Mouse (Mus musculus) intestine, embryonic 15.5 days (tissue): ENCODE results near the gene Heatr9. TPM values are rescaled to one million over a fixed set of nuclear protein-coding genes. Genes with fewer than 3 reads are reported as not detected.

Experiments
- ATAC-seq: fragments of 200-750 bp; cut with Nextera tagmentation; 2 replicates; pipeline ENCODE4 v1.8.0; 2017; ENCODE audit warnings: moderate TSS enrichment, moderate library complexity
- H3K27ac ChIP-seq: fragments of 300-500 bp; sonication (generic); 2 replicates; pipeline ENCODE4 v1.5.1; 2015; ENCODE audit warnings: mild to moderate bottlenecking, inconsistent platforms
- H3K27me3 ChIP-seq: fragments of 300-500 bp; sonication (generic); replicated peaks from 2 replicates; pipeline ENCODE4 v1.6.1; 2015; ENCODE audit warnings: inconsistent platforms
- H3K36me3 ChIP-seq: fragments of 300-500 bp; sonication (generic); 2 replicates; pipeline ENCODE4 v1.6.1; 2015; ENCODE audit warnings: inconsistent platforms
- H3K4me1 ChIP-seq: fragments of 300-500 bp; sonication (generic); replicated peaks from 2 replicates; pipeline ENCODE4 v1.6.1; 2015; ENCODE audit warnings: inconsistent platforms
- H3K4me2 ChIP-seq: fragments of 300-500 bp; sonication (generic); replicated peaks from 2 replicates; pipeline ENCODE4 v1.6.1; 2015; ENCODE audit warnings: mild to moderate bottlenecking, inconsistent platforms
- H3K4me3 ChIP-seq: fragments of 300-500 bp; sonication (generic); replicated peaks from 2 replicates; pipeline ENCODE4 v1.5.1; 2015; ENCODE audit warnings: inconsistent platforms
- H3K9ac ChIP-seq: fragments of 300-500 bp; sonication (generic); 2 replicates; pipeline ENCODE4 v1.6.1; 2015; ENCODE audit warnings: inconsistent platforms
- H3K9me3 ChIP-seq: fragments of 300-500 bp; sonication (generic); 2 replicates; pipeline ENCODE4 v1.6.1; 2016; ENCODE audit warnings: inconsistent platforms
- WGBS: fragments of 180-500 bp; shearing (Covaris S2); methylation state at CpG from one replicate; pipeline ENCODE4 v1.1.7; 2015; 5-methylcytosine and 5-hydroxymethylcytosine counted together
- polyA plus RNA-seq: library from polyadenylated mRNA; unstranded; fragments of >200 nt; fragmentation: Nextera tagmentation; extraction: Ambion mirVana; gene quantifications from 2 replicates; pipeline ENCODE4 v1.2.1, GENCODE M21; 2015

Heatr9 gene
- polyA plus RNA-seq, 1 experiment from 2014 or later = not detected

- no peaks in the 10 kb centered on the region for H3K9me3 ChIP-seq
- peaks cover 10% of the 10 kb centered on the region for H3K27me3 ChIP-seq
- H3K4me1 ChIP-seq = peaks cover 12% of the 10 kb centered on the region
- H3K27ac ChIP-seq = no peak within 1 kb of the TSS
- WGBS = 1% methylated on average over 42 of the region's 42 CpGs
- H3K4me3 ChIP-seq = peak within 1 kb of the TSS; percentile 66
- peak within 1 kb of the TSS; percentile 61 for H3K9ac ChIP-seq
- no peaks in the 10 kb centered on the region for H3K36me3 ChIP-seq
- ATAC-seq = peak; percentile 74
- peak within 1 kb of the TSS; percentile 98 for H3K4me2 ChIP-seq
Observed at GRCm38 (mm10) chr11:83462711-83463244, 59.2 kb downstream of the Heatr9 start, which contains the start of gene Mmp28. TSS of gene Mmp28 (minus strand) at chr11:83463071.

Other genes starting within 250 kb of the Heatr9 start
- 0.34 and 0.88 TPM in 2 replicates for gene Slfn14, start 235.4 kb downstream of the Heatr9 start, polyA plus RNA-seq
- 48.1 and 51.0 TPM in 2 replicates for gene Ap2b1, start 223.2 kb downstream of the Heatr9 start, polyA plus RNA-seq
- gene Pex12, start 219.6 kb downstream of the Heatr9 start, polyA plus RNA-seq = 13.8 and 16.4 TPM in 2 replicates
- 2.3 and 2.6 TPM in 2 replicates for gene Rasl10b, start 113.0 kb downstream of the Heatr9 start, polyA plus RNA-seq
- gene Gas2l2, start 92.7 kb downstream of the Heatr9 start, polyA plus RNA-seq = 0.13 TPM in 1 of 2 replicates, not detected in the other
- gene 1700020L24Rik, start 84.5 kb downstream of the Heatr9 start, polyA plus RNA-seq = 0.76 and 0.87 TPM in 2 replicates
- 1.4 and 1.5 TPM in 2 replicates for gene Mmp28, start 59.1 kb downstream of the Heatr9 start, polyA plus RNA-seq
- gene Taf15, start 49.1 kb downstream of the Heatr9 start, polyA plus RNA-seq = 12.9 and 13.9 TPM in 2 replicates
- 3.1 and 3.7 TPM in 2 replicates for gene Ccl5, start 8.3 kb upstream of the Heatr9 start, polyA plus RNA-seq
- 29.4 and 35.4 TPM in 2 replicates for gene Ccl9, start 56.5 kb upstream of the Heatr9 start, polyA plus RNA-seq
- gene Ccl6, start 70.9 kb upstream of the Heatr9 start, polyA plus RNA-seq = 13.3 and 17.0 TPM in 2 replicates
- not detected in 2 replicates for gene Rpl9-ps1, start 123.4 kb upstream of the Heatr9 start, polyA plus RNA-seq
- 0.58 and 0.68 TPM in 2 replicates for gene Ccl3, start 127.2 kb upstream of the Heatr9 start, polyA plus RNA-seq
- 0.35 and 0.38 TPM in 2 replicates for gene Ccl4, start 140.4 kb upstream of the Heatr9 start, polyA plus RNA-seq
- gene Wfdc17, start 181.8 kb upstream of the Heatr9 start, polyA plus RNA-seq = 1.9 and 2.2 TPM in 2 replicates
- gene Wfdc18, start 186.8 kb upstream of the Heatr9 start, polyA plus RNA-seq = 0.50 TPM in 1 of 2 replicates, not detected in the other
- 2.4 TPM in 1 of 2 replicates, not detected in the other for gene Wfdc21, start 224.8 kb upstream of the Heatr9 start, polyA plus RNA-seq
- 19.1 and 19.7 TPM in 2 replicates for gene Heatr6, start 231.5 kb upstream of the Heatr9 start, polyA plus RNA-seq